Mouse (Mus musculus) stomach, embryonic 16.5 days (tissue): ENCODE results near the gene Mcat. TPM values are rescaled to one million over a fixed set of nuclear protein-coding genes. Genes with fewer than 3 reads are reported as not detected.

Experiments
- ATAC-seq: fragments of 200-750 bp; cut with Nextera tagmentation; 2 replicates; pipeline ENCODE4 v1.8.0; 2017; ENCODE audit warnings: moderate number of reproducible peaks, moderate TSS enrichment; ENCODE audit not compliant: insufficient read depth, low FRiP score
- H3K27ac ChIP-seq: fragments of 300-500 bp; sonication (generic); 2 replicates; pipeline ENCODE4 v1.5.1; 2014; ENCODE audit warnings: low read length
- H3K27me3 ChIP-seq: fragments of 300-500 bp; sonication (generic); 2 replicates; pipeline ENCODE4 v1.6.1; 2014; ENCODE audit warnings: low read length, control low read depth, mixed read lengths; ENCODE audit not compliant: control insufficient read depth, insufficient read depth
- H3K36me3 ChIP-seq: fragments of 300-500 bp; sonication (generic); 2 replicates; pipeline ENCODE4 v1.6.1; 2014; ENCODE audit warnings: low read length; ENCODE audit not compliant: control insufficient read depth, insufficient read depth
- H3K4me1 ChIP-seq: fragments of 300-500 bp; sonication (generic); 2 replicates; pipeline ENCODE4 v1.6.1; 2014; ENCODE audit warnings: low read length, control low read depth, mixed read lengths; ENCODE audit not compliant: control insufficient read depth, insufficient read depth
- H3K4me2 ChIP-seq: fragments of 300-500 bp; sonication (generic); 2 replicates; pipeline ENCODE4 v1.6.1; 2014; ENCODE audit warnings: low read depth, low read length, mixed read lengths
- H3K4me3 ChIP-seq: fragments of 300-500 bp; sonication (generic); replicated peaks from 2 replicates; pipeline ENCODE4 v1.5.1; 2014; ENCODE audit warnings: mild to moderate bottlenecking, low read length
- H3K9ac ChIP-seq: fragments of 300-500 bp; sonication (generic); 2 replicates; pipeline ENCODE4 v1.6.1; 2014; ENCODE audit warnings: low read length
- H3K9me3 ChIP-seq: fragments of 300-500 bp; sonication (generic); replicated peaks from 2 replicates; pipeline ENCODE4 v1.6.1; 2016; ENCODE audit warnings: low read length, control low read depth; ENCODE audit not compliant: control insufficient read depth
- WGBS: fragments of 180-500 bp; shearing (Covaris S2); extraction: QIAGEN DNeasy Blood & Tissue Kit; methylation state at CpG from one replicate; pipeline ENCODE4 v1.1.7; 2014; 5-methylcytosine and 5-hydroxymethylcytosine counted together
- polyA plus RNA-seq: library from polyadenylated mRNA; unstranded; fragments of >200 nt; fragmentation: Nextera tagmentation; extraction: Ambion mirVana; gene quantifications from 2 replicates; pipeline ENCODE4 v1.2.1, GENCODE M21; 2015

Gene Mcat
- polyA plus RNA-seq, 1 experiment from 2014 or later, result 24.4 TPM

GRCm38 (mm10) chr15:83569682-83570081, 6.1 kb upstream of the Mcat start:
- Histone ChIP-seq H3K9ac (no peak overlapping the region), H3K9me3 (no peaks in the 10 kb centered on the region), H3K27ac (no peak overlapping the region), H3K4me2 (no peak overlapping the region), H3K27me3 (no peaks in the 10 kb centered on the region), H3K36me3 (no peaks in the 10 kb centered on the region; the same call in 1 of the 2 replicates), H3K4me3 (no peak overlapping the region), H3K4me1 (no peaks in the 10 kb centered on the region)
- 42% methylated on average over 11 of the region's 11 CpGs for WGBS
- no peak for ATAC-seq

GRCm38 (mm10) chr15:83568544-83568943, 5.0 kb upstream of the Mcat start:
- no peaks in the 10 kb centered on the region for H3K36me3 ChIP-seq
- no peak overlapping the region for H3K27ac ChIP-seq
- no peak for ATAC-seq
- no peak overlapping the region for H3K9ac ChIP-seq
- H3K9me3 ChIP-seq, result no peaks in the 10 kb centered on the region
- no peak overlapping the region for H3K4me3 ChIP-seq
- H3K27me3 ChIP-seq, result no peaks in the 10 kb centered on the region
- H3K4me2 ChIP-seq, result no peak overlapping the region
- WGBS, result 95% methylated on average over 5 of the region's 5 CpGs
- H3K4me1 ChIP-seq, result peaks cover 5% of the 10 kb centered on the region

- H3K36me3 ChIP-seq, result no peaks in the 10 kb centered on the region
- H3K27me3 ChIP-seq, result no peaks in the 10 kb centered on the region
- no peak for ATAC-seq
- WGBS, result 83% methylated on average over 3 of the region's 3 CpGs
- no peak overlapping the region for H3K27ac ChIP-seq
- no peak overlapping the region for H3K9ac ChIP-seq
- H3K4me1 ChIP-seq, result peaks cover 12% of the 10 kb centered on the region
- no peak overlapping the region for H3K4me3 ChIP-seq
- no peaks in the 10 kb centered on the region for H3K9me3 ChIP-seq
- H3K4me2 ChIP-seq, result no peak overlapping the region
Measured at GRCm38 (mm10) chr15:83567728-83568127, 4.1 kb upstream of the Mcat start.

GRCm38 (mm10) chr15:83566006-83566405, 2.4 kb upstream of the Mcat start:
- H3K27me3 ChIP-seq, result no peaks in the 10 kb centered on the region
- ATAC-seq, result no peak
- no peak overlapping the region for H3K9ac ChIP-seq
- no peak overlapping the region for H3K4me3 ChIP-seq
- H3K4me1 ChIP-seq, result peaks cover 15% of the 10 kb centered on the region
- no peak overlapping the region for H3K27ac ChIP-seq
- H3K4me2 ChIP-seq, result no peak overlapping the region
- 71% methylated on average over 5 of the region's 5 CpGs for WGBS
- H3K36me3 ChIP-seq, result no peaks in the 10 kb centered on the region
- no peaks in the 10 kb centered on the region for H3K9me3 ChIP-seq

- no peak overlapping the region for H3K4me3 ChIP-seq
- no peak for ATAC-seq
- no peak overlapping the region for H3K4me2 ChIP-seq
- H3K36me3 ChIP-seq, result no peaks in the 10 kb centered on the region
- H3K27ac ChIP-seq, result no peak overlapping the region
- peaks cover 15% of the 10 kb centered on the region for H3K4me1 ChIP-seq
- H3K9ac ChIP-seq, result no peak overlapping the region
- H3K9me3 ChIP-seq, result no peaks in the 10 kb centered on the region
- H3K27me3 ChIP-seq, result no peaks in the 10 kb centered on the region
- 73% methylated on average over 3 of the region's 3 CpGs for WGBS
Measured at GRCm38 (mm10) chr15:83565434-83565833, 1.8 kb upstream of the Mcat start.

GRCm38 (mm10) chr15:83563857-83564651, 467 bp upstream of the Mcat start:
- Histone ChIP-seq H3K27me3 (no peaks in the 10 kb centered on the region), H3K4me1 (peaks cover 15% of the 10 kb centered on the region), H3K9ac (peak overlapping the region; percentile 71), H3K27ac (peak overlapping the region; percentile 77), H3K36me3 (no peaks in the 10 kb centered on the region), H3K4me3 (peak overlapping the region; percentile 52), H3K4me2 (peak overlapping the region; percentile 95), H3K9me3 (no peaks in the 10 kb centered on the region)
- 2% methylated on average over 27 of the region's 27 CpGs for WGBS
- peak; percentile 31; the same call in 1 of the 2 replicates for ATAC-seq

- Histone ChIP-seq H3K9ac (peak overlapping the region; percentile 71; the same call in 1 of the 2 replicates), H3K27me3 (no peaks in the 10 kb centered on the region), H3K36me3 (no peaks in the 10 kb centered on the region), H3K4me3 (peak overlapping the region; percentile 52), H3K27ac (peak overlapping the region; percentile 77), H3K9me3 (no peaks in the 10 kb centered on the region), H3K4me2 (peak overlapping the region; percentile 95), H3K4me1 (peaks cover 15% of the 10 kb centered on the region)
- ATAC-seq, result peak; percentile 68; the same call in 1 of the 2 replicates
- WGBS, result 26% methylated on average over 15 of the region's 15 CpGs
Measured at GRCm38 (mm10) chr15:83562626-83563270, 839 bp downstream of the Mcat start.

- H3K27me3 ChIP-seq, result no peaks in the 10 kb centered on the region
- H3K4me3 ChIP-seq, result no peak overlapping the region
- no peak overlapping the region for H3K27ac ChIP-seq
- H3K4me2 ChIP-seq, result no peak overlapping the region
- WGBS, result 59% methylated on average over 5 of the region's 5 CpGs
- no peaks in the 10 kb centered on the region for H3K36me3 ChIP-seq
- ATAC-seq, result no peak
- no peak overlapping the region for H3K9ac ChIP-seq
- H3K9me3 ChIP-seq, result no peaks in the 10 kb centered on the region
- H3K4me1 ChIP-seq, result peaks cover 16% of the 10 kb centered on the region
Measured at GRCm38 (mm10) chr15:83560941-83561477, 2.6 kb downstream of the Mcat start.
